Mouse (Mus musculus) CH12.LX (cell line): ENCODE measurements around the gene Nol10.
"Not testable (repeated sequence)": the region's sequence is repeated elsewhere in the genome, so short reads cannot be mapped to it uniquely, and the experiment has no call there.

Source experiments
- CTCF ChIP-seq, 2 experiments: IDR thresholded peaks in 1 of 2; conservative IDR thresholded peaks in 1 of 2; 2 replicates each; pipeline ENCODE4 v1.5.1; 2011 to 2012; ENCODE audit warnings: low read depth in 2 of 2, low read length in 2 of 2, improper control_type of control experiment in 1 of 2, inconsistent platforms in 1 of 2, mild to moderate bottlenecking in 1 of 2, moderate library complexity in 1 of 2
- EP300 ChIP-seq: IDR thresholded peaks from 2 replicates; pipeline ENCODE4 v1.6.1; 2011; ENCODE audit warnings: low read length, improper control_type of control experiment
- POLR2A ChIP-seq: IDR thresholded peaks from 2 replicates; pipeline ENCODE4 v1.6.1; 2011; ENCODE audit warnings: low read depth, mild to moderate bottlenecking, improper control_type of control experiment, low read length
- TCF12 ChIP-seq: IDR thresholded peaks from 2 replicates; pipeline ENCODE4 v1.6.1; 2014; ENCODE audit warnings: low read depth, mild to moderate bottlenecking, inconsistent platforms, low read length, improper control_type of control experiment
- ZNF384 ChIP-seq: IDR thresholded peaks from 2 replicates; pipeline ENCODE4 v1.6.1; 2012; ENCODE audit warnings: low read depth, low read length, improper control_type of control experiment, inconsistent platforms

DNA sequence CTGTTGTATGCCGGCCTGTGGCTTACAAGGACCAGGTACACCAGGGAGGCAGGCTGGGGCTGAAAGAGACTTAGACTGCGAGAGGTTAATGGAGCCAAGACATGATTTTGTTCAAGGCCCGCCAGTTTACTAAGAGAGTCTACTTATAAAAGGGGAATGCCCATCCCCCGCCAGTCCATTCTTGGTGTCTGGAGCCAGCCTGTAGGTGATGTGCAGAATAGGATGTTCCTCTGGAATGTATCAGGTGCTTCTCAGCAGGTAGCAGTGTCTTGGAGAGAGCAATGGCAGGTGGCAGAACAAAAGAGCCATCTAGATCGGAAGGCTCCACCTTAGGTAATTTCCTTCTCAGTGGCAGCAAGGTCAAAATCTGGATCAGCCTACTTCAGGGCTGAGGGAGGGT is 116.3 kb downstream of the Nol10 start:
- not testable (repeated sequence) for TF ChIP-seq CTCF (conservative IDR thresholded peaks at IDR 0.05 in 1 of 2, IDR thresholded peaks at IDR 0.05 in 1 of 2; ENCODE audit: low read depth in 2 of 2, low read length in 2 of 2); ZNF384; POLR2A; TCF12; EP300
